Mouse (Mus musculus) embryonic facial prominence, embryonic 13.5 days (tissue): ENCODE measurements around the gene Il17rc. TPM values are rescaled to one million over a fixed set of nuclear protein-coding genes. Genes with fewer than 3 reads are reported as not detected.

Source experiments
- ATAC-seq: fragments of 200-750 bp; cut with Nextera tagmentation; 2 replicates; pipeline ENCODE4 v1.8.0; 2017; ENCODE audit warnings: low read depth; ENCODE audit not compliant: insufficient number of reproducible peaks, insufficient read depth, low FRiP score, low TSS enrichment
- H3K27ac ChIP-seq: fragments of 300-500 bp; sonication (generic); 2 replicates; pipeline ENCODE4 v1.5.1; 2015; ENCODE audit warnings: moderate library complexity, mild to moderate bottlenecking, inconsistent platforms
- H3K27me3 ChIP-seq: fragments of 300-500 bp; sonication (generic); 2 replicates; pipeline ENCODE4 v1.6.1; 2015; ENCODE audit warnings: mild to moderate bottlenecking, inconsistent platforms
- H3K36me3 ChIP-seq: fragments of 300-500 bp; sonication (generic); 2 replicates; pipeline ENCODE4 v1.6.1; 2015; ENCODE audit warnings: mild to moderate bottlenecking, inconsistent platforms
- H3K4me1 ChIP-seq: fragments of 300-500 bp; sonication (generic); 2 replicates; pipeline ENCODE4 v1.6.1; 2015; ENCODE audit warnings: inconsistent platforms
- H3K4me2 ChIP-seq: fragments of 300-500 bp; sonication (generic); 2 replicates; pipeline ENCODE4 v1.6.1; 2015; ENCODE audit warnings: moderate library complexity, mild to moderate bottlenecking, inconsistent platforms
- H3K4me3 ChIP-seq: fragments of 300-500 bp; sonication (generic); 2 replicates; pipeline ENCODE4 v1.5.1; 2015; ENCODE audit warnings: mild to moderate bottlenecking, inconsistent platforms
- H3K9ac ChIP-seq: fragments of 300-500 bp; sonication (generic); 2 replicates; pipeline ENCODE4 v1.6.1; 2015; ENCODE audit warnings: mild to moderate bottlenecking, inconsistent platforms
- H3K9me3 ChIP-seq: fragments of 300-500 bp; sonication (generic); 2 replicates; pipeline ENCODE4 v1.6.1; 2016; ENCODE audit warnings: inconsistent platforms
- WGBS: fragments of 180-500 bp; shearing (Covaris S2); methylation state at CpG from one replicate; pipeline ENCODE4 v1.1.7; 2015; ENCODE audit warnings: mixed read lengths; 5-methylcytosine and 5-hydroxymethylcytosine counted together
- polyA plus RNA-seq: library from polyadenylated mRNA; unstranded; fragments of >200 nt; fragmentation: Nextera tagmentation; extraction: Ambion mirVana; gene quantifications from 2 replicates; pipeline ENCODE4 v1.2.1, GENCODE M21; 2015

The Il17rc gene
- polyA plus RNA-seq = 7.0 and 7.9 TPM in 2 replicates

DNA sequence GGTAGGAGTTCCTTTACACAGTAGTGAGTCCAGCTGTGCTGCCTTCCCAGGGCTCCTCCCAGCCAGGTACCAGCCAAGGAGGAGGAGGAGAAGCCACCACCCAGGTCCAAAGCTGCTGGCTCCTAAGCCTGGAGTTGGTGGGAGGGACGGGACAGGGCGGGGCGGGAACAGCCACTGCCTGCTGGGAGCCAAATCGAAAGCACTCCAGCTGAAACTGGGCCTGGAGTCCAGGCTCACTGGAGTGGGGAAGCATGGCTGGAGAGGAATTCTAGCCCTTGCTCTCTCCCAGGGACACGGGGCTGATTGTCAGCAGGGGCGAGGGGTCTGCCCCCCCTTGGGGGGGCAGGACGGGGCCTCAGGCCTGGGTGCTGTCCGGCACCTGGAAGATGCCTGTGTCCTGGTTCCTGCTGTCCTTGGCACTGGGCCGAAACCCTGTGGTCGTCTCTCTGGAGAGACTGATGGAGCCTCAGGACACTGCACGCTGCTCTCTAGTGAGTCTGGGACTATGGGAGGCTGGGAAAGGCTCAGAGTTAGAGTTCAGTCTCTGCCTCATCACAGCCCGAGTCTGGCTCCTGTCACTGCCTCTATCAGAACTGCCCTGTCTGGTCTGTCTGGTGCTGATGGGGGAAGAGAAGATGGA lies at the start of gene Il17rc:
Gene Il17rc (plus strand): TSS at position 131 of the 640 bp plus-strand sequence.
- H3K4me1 ChIP-seq = peaks cover 25% of the 10 kb centered on the region
- peak within 1 kb of the TSS; percentile 53 for H3K4me2 ChIP-seq
- ATAC-seq = no peak
- peaks cover 47% of the 10 kb centered on the region for H3K27me3 ChIP-seq
- peak within 1 kb of the TSS; percentile 66 for H3K9ac ChIP-seq
- 18% methylated on average over 12 of the region's 12 CpGs for WGBS
- H3K27ac ChIP-seq = no peak within 1 kb of the TSS; the same call in 1 of the 2 replicates
- no peaks in the 10 kb centered on the region for H3K36me3 ChIP-seq
- H3K4me3 ChIP-seq = peak within 1 kb of the TSS; percentile 24
- H3K9me3 ChIP-seq = no peaks in the 10 kb centered on the region

DNA sequence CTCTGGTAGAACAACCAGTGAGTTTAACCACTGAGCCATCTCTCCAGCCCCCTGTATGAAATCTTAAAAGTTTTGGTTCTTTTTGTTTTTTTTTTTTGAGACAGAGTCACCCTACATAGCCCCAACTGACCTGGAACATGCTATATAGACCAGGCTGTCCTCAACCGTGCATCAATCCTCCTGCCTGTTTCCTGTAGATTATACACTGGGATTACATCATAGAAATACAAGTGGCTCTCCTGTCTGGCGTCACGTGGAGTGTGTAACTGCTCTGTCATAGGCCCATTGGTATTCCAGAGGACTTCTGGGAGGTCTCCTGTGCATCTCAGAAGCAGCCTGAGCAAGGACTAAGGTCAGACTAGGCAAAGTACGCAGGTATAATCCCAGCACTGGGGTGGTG lies 48.2 kb upstream of the Il17rc start:
- ATAC-seq = no peak
- no peak overlapping the region for H3K27ac ChIP-seq
- 72% methylated on average over 4 of the region's 4 CpGs for WGBS
- no peaks in the 10 kb centered on the region for H3K36me3 ChIP-seq
- H3K4me1 ChIP-seq = peaks cover 10% of the 10 kb centered on the region
- no peak overlapping the region for H3K4me2 ChIP-seq
- no peaks in the 10 kb centered on the region for H3K9me3 ChIP-seq
- H3K4me3 ChIP-seq = no peak overlapping the region
- H3K9ac ChIP-seq = no peak overlapping the region
- no peaks in the 10 kb centered on the region for H3K27me3 ChIP-seq

DNA sequence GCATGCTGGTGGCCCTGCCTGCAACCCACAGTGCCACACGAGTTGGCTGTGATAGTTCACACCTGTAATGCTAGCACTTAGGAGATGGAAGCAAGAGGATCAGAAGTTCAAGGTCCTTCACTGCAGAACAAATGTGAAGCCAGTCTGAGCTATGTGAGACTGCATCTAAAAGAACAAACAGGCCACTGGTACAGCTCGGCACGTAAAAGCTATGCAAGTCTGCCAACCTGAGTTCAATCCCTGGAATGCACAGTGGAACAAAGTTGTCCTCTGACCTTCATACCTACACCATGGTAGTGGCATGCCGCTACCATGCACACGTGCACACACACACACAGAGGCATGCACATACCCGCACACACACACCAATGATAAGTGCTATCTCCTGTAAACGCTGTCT lies 47.0 kb upstream of the Il17rc start:
- no peak overlapping the region for H3K4me3 ChIP-seq
- no peak overlapping the region for H3K27ac ChIP-seq
- H3K4me1 ChIP-seq = peaks cover 3% of the 10 kb centered on the region
- H3K9ac ChIP-seq = no peak overlapping the region
- H3K9me3 ChIP-seq = no peaks in the 10 kb centered on the region
- no peaks in the 10 kb centered on the region for H3K27me3 ChIP-seq
- ATAC-seq = no peak
- no peaks in the 10 kb centered on the region for H3K36me3 ChIP-seq
- no peak overlapping the region for H3K4me2 ChIP-seq
- 81% methylated on average over 7 of the region's 7 CpGs for WGBS

DNA sequence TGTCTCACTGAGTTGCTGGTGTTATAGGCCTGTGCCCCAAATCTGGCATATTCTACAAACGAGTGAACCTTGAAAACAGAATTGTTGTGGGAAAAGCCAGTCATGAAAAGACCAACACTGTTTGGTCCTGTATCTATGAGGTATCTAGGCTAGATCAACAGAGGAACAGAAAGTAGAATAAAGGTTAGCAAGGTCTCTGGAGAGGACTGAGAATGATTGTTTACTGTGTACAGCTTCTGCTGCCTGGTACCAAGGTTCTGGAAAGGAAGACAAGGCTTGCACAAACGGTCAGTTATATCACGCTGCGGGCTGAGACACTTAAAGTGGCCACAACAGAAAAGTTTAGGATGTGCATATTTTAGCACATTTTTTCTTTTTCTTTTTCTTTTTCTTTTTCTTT lies 44.5 kb upstream of the Il17rc start:
- WGBS = 91% methylated on average over 4 of the region's 4 CpGs
- ATAC-seq = no peak
- Histone ChIP-seq H3K9ac (no peak overlapping the region), H3K27ac (no peak overlapping the region), H3K27me3 (no peaks in the 10 kb centered on the region), H3K9me3 (no peaks in the 10 kb centered on the region), H3K4me2 (no peak overlapping the region), H3K36me3 (no peaks in the 10 kb centered on the region), H3K4me1 (no peaks in the 10 kb centered on the region), H3K4me3 (no peak overlapping the region)

DNA sequence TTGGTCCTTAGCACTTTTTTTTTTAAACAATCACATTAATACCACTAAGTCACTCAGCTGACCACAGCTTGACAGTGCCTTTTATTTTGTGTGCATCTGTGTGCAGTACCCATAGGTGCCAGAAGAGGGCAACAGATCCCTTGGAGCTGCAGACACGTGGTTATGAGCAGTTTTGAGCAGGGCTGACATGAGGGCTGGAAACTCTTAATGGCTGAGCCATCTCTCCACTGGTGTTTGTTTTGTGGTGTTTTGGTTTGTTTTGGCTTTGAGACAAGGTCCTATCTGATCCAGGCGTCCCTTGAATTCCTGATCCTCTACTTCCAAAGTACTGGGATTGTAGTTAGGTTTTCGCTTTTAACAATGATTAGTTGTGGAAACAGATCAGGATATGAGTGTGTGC lies 43.8 kb upstream of the Il17rc start:
- no peak for ATAC-seq
- no peak overlapping the region for H3K4me2 ChIP-seq
- 62% methylated on average over 3 of the region's 3 CpGs for WGBS

DNA sequence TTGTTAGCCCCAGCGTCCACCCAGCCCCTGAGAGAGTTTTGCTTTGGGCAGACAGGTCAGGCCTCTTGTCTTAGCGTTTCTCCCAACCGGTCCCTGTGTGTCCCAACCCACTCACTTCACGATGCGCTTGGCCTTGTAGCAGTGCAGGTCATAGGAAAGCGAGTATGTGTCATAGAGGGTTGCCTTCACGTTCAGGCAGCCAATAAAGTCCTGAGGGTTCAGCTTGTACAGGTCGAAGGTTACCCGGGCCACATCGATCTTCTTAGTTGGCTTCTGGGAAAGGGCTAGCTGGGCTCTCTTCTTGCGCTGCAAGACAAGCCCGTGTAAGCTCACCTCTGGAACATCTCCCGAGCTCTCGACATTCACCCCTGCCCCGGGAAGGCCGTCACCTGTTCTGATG lies 43.2 kb upstream of the Il17rc start:
- H3K9ac ChIP-seq = no peak overlapping the region
- H3K4me1 ChIP-seq = no peaks in the 10 kb centered on the region
- H3K9me3 ChIP-seq = no peaks in the 10 kb centered on the region
- ATAC-seq = no peak
- H3K36me3 ChIP-seq = no peaks in the 10 kb centered on the region
- no peak overlapping the region for H3K27ac ChIP-seq
- no peak overlapping the region for H3K4me3 ChIP-seq
- WGBS = 93% methylated on average over 16 of the region's 16 CpGs
- no peaks in the 10 kb centered on the region for H3K27me3 ChIP-seq
- no peak overlapping the region for H3K4me2 ChIP-seq

More for the DNA sequence above, 43.8 kb upstream of the Il17rc start:
- Histone ChIP-seq H3K27me3 (no peaks in the 10 kb centered on the region), H3K4me3 (no peak overlapping the region), H3K9ac (no peak overlapping the region), H3K4me1 (no peaks in the 10 kb centered on the region), H3K9me3 (no peaks in the 10 kb centered on the region), H3K27ac (no peak overlapping the region), H3K36me3 (no peaks in the 10 kb centered on the region)

DNA sequence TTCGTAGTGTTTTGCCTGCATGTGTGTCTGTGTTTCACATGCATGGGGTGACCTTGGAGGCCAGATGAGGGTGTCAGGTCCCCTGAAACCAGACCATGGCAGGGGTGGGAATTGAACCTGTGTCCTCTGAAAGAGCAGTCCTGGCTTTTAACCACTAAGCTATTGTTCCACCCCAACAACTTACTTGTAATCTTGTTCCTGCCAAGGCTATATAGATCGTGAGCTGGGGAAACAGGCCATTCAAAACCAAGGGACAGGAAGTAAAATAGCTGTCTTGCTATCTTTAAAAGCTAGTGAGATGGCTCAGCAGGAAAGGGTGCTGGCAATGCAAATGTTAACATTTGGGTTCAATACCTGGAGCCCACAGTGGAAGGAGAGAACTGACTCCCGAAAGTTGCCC lies 41.3 kb upstream of the Il17rc start:
- no peak for ATAC-seq
- Histone ChIP-seq H3K4me3 (no peak overlapping the region), H3K9me3 (no peaks in the 10 kb centered on the region), H3K4me1 (no peaks in the 10 kb centered on the region), H3K27me3 (no peaks in the 10 kb centered on the region), H3K4me2 (no peak overlapping the region), H3K9ac (no peak overlapping the region), H3K27ac (no peak overlapping the region), H3K36me3 (no peaks in the 10 kb centered on the region)
- 74% methylated on average over 3 of the region's 3 CpGs for WGBS

DNA sequence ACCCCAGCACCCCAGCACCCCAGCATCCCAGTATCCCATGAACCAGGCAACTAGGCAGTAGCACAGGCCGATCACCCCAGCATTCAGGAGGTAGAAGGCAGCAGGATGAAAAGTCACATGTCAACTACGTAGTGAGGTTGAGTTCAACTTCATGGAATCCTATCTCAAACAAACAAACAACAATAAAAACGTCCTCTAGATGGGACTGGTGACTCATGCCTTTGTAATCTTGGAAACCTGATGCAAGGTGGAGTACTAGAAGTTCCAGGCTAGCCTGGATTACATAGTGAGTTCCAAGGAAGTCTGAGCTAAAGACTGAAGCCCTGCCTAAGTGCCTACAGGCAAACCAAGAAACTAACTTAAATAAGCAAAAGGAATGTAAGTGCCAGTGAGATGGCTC lies 40.4 kb upstream of the Il17rc start:
- ATAC-seq = no peak
- Histone ChIP-seq H3K27me3 (no peaks in the 10 kb centered on the region), H3K4me2 (no peak overlapping the region), H3K9me3 (no peaks in the 10 kb centered on the region), H3K9ac (no peak overlapping the region), H3K4me1 (no peaks in the 10 kb centered on the region), H3K36me3 (no peaks in the 10 kb centered on the region), H3K27ac (no peak overlapping the region), H3K4me3 (no peak overlapping the region)
- WGBS = 61% methylated on average over 3 of the region's 3 CpGs

DNA sequence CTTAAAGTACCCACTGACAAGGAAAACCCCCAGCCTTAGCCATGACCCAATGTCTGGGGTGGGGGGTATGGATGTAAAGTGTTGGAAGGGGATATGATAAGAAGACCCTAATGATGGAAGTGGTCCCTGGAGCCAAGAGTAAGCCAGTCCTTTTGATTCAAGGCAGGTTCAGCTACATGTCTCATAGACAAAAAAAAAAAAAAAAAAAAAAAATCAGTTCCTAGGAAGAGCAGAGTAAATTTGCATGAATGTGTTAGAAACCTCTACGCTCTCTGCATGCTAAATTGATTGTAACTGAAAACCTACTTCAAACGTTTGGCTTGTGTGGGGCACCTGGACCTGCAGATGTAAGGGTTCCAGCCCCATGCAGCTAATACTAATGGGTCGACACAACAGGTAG lies 39.4 kb upstream of the Il17rc start:
- WGBS = 53% methylated on average over 3 of the region's 3 CpGs
- H3K4me3 ChIP-seq = no peak overlapping the region
- no peaks in the 10 kb centered on the region for H3K9me3 ChIP-seq
- no peaks in the 10 kb centered on the region for H3K27me3 ChIP-seq
- no peak for ATAC-seq
- no peak overlapping the region for H3K4me2 ChIP-seq
- no peak overlapping the region for H3K27ac ChIP-seq
- no peaks in the 10 kb centered on the region for H3K36me3 ChIP-seq
- no peaks in the 10 kb centered on the region for H3K4me1 ChIP-seq
- no peak overlapping the region for H3K9ac ChIP-seq

DNA sequence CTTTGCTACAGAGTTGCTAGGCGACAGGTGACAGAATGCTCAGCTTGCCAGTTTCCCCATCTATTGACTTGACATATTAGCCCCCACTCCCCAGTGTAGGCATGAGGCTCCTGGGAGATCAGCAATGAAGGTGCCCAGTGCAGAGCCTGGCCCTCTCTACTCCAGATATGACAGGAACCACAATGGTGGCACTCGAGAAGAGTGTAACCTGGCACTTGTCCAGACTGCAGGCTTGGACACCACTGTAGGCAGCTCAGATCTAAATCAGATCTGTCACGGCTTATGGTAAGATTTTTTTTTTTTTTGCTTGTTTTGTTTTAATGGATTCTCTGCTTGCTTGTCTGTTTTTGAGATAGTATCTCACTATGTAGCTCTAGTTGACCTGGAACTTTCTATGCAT lies 37.6 kb upstream of the Il17rc start:
- H3K9ac ChIP-seq = no peak overlapping the region
- WGBS = 70% methylated on average over 3 of the region's 3 CpGs
- no peaks in the 10 kb centered on the region for H3K36me3 ChIP-seq
- no peaks in the 10 kb centered on the region for H3K27me3 ChIP-seq
- no peaks in the 10 kb centered on the region for H3K9me3 ChIP-seq
- H3K4me1 ChIP-seq = no peaks in the 10 kb centered on the region
- no peak overlapping the region for H3K4me3 ChIP-seq
- no peak overlapping the region for H3K4me2 ChIP-seq
- 0 out of 2 replicates have a peak, but pooled peaks have one; percentile 59 for ATAC-seq
- H3K27ac ChIP-seq = no peak overlapping the region

DNA sequence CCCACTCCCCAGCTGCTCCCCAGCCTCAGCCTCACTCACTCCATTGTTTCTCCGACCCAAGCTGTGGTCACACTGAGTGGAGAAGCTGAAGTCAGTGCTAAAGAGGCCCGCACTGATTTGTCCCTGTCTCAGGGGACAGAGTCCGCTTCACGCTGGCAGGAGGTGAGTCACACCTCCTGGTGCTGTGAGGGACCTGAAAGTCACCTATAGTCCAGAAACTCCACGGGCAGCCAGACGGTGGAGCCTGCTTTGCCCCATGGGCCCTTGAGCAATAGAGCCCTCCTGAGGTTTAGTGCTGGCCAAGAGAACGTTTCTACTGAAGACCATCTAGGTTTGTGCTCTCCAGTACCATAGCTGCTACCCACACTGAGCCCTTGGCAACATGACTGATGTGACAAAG lies 36.5 kb upstream of the Il17rc start:
- Histone ChIP-seq H3K9ac (no peak overlapping the region), H3K27ac (no peak overlapping the region), H3K36me3 (no peaks in the 10 kb centered on the region), H3K9me3 (no peaks in the 10 kb centered on the region), H3K4me1 (no peaks in the 10 kb centered on the region), H3K27me3 (no peaks in the 10 kb centered on the region), H3K4me3 (no peak overlapping the region), H3K4me2 (no peak overlapping the region)
- WGBS = 82% methylated on average over 7 of the region's 7 CpGs
- ATAC-seq = no peak

DNA sequence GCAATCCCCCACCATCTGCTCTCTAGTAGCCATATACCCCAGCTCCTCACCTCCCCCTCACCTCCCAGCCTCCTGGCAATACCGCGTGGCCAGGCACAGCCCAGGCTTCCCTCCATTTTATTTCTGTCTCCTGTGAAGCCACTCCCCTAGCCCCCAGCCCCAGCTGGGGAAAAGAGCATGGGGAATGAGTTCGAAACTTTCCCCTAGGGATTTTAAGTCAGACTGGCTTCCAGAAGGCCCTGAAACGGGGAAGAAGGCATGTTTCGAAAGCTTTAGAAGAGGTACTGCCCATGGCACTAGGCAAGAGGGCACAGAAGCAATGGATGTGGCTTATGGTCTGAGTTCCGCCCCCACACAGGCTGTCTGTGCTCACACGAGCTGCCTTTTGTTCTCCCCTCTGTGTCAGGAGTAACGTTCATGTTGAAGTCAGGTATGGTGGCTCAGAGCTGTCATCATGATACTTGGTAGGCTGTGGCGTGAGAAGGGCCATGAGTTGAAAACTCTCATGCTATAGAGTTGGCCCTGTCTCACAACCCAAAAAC lies 35.5 kb upstream of the Il17rc start, which contains the start of gene Cidec:
Gene Cidec (minus strand): TSS at position 97 of the 542 bp plus-strand sequence.
- no peak within 1 kb of the TSS for H3K27ac ChIP-seq
- H3K4me2 ChIP-seq = no peak within 1 kb of the TSS
- H3K9ac ChIP-seq = no peak within 1 kb of the TSS
- WGBS = 76% methylated on average over 9 of the region's 9 CpGs
- no peaks in the 10 kb centered on the region for H3K9me3 ChIP-seq
- no peaks in the 10 kb centered on the region for H3K36me3 ChIP-seq
- ATAC-seq = no peak
- H3K4me1 ChIP-seq = no peaks in the 10 kb centered on the region
- H3K27me3 ChIP-seq = no peaks in the 10 kb centered on the region
- H3K4me3 ChIP-seq = no peak within 1 kb of the TSS
